Mouse (Mus musculus): ENCODE measurements at regions not wholly inside any gene's neighbourhood (a gene's known extent, or its start where the extent isn't known, plus 50 kb on each side); places are given as distances from the start of the nearest gene placed in this dataset.
"Not testable (repeated sequence)": the region's sequence is repeated elsewhere in the genome, so short reads cannot be mapped to it uniquely, and the experiment has no call there.

GRCm38 (mm10) chr8:118209301-118209700 lies 74.2 kb upstream of the Cdh13 start:
- not testable (repeated sequence) for DNase-seq (ENCODE audit: low read depth, low spot score)

GRCm38 (mm10) chr8:118190866-118191265 lies 92.7 kb upstream of the Cdh13 start:
- DNase-seq (ENCODE audit: low read depth, low spot score) = no peak

GRCm38 (mm10) chr8:118189226-118189625 lies 94.3 kb upstream of the Cdh13 start:
- no peak for DNase-seq (ENCODE audit: low read depth, low spot score)

GRCm38 (mm10) chr8:118169001-118169413 lies 114.5 kb upstream of the Cdh13 start:
- no peak for DNase-seq (ENCODE audit: low read depth, low spot score)

- DNase-seq (ENCODE audit: low read depth, low spot score) = no peak
Observed at GRCm38 (mm10) chr8:118162171-118162570, 121.4 kb upstream of the Cdh13 start.

GRCm38 (mm10) chr8:118147359-118148205 lies 136.0 kb upstream of the Cdh13 start:
- DNase-seq (ENCODE audit: low read depth, low spot score) = no peak

GRCm38 (mm10) chr8:118144546-118144945 lies 139.0 kb upstream of the Cdh13 start:
- DNase-seq (ENCODE audit: low read depth, low spot score) = no peak

- no peak for DNase-seq (ENCODE audit: low read depth, low spot score)
Observed at GRCm38 (mm10) chr8:118142311-118142710, 141.2 kb upstream of the Cdh13 start.

- no peak for DNase-seq (ENCODE audit: low read depth, low spot score)
Observed at GRCm38 (mm10) chr8:118139928-118140327, 143.6 kb upstream of the Cdh13 start.

GRCm38 (mm10) chr8:118137846-118138245 lies 145.7 kb upstream of the Cdh13 start:
- DNase-seq (ENCODE audit: low read depth, low spot score) = no peak

GRCm38 (mm10) chr8:118124993-118125392 lies 158.5 kb upstream of the Cdh13 start:
- DNase-seq (ENCODE audit: low read depth, low spot score) = no peak

GRCm38 (mm10) chr8:118114253-118114652 lies 169.3 kb upstream of the Cdh13 start:
- no peak for DNase-seq (ENCODE audit: low read depth, low spot score)

- DNase-seq (ENCODE audit: low read depth, low spot score) = no peak
Observed at GRCm38 (mm10) chr8:118104464-118105050, 179.0 kb upstream of the Cdh13 start.

GRCm38 (mm10) chr8:118101346-118101745 lies 182.2 kb upstream of the Cdh13 start:
- DNase-seq (ENCODE audit: low read depth, low spot score) = no peak

- DNase-seq (ENCODE audit: low read depth, low spot score) = peak; percentile 23
Observed at GRCm38 (mm10) chr8:118062736-118063135, 220.8 kb upstream of the Cdh13 start.

- no peak for DNase-seq (ENCODE audit: low read depth, low spot score)
Observed at GRCm38 (mm10) chr8:118056781-118057180, 226.8 kb upstream of the Cdh13 start.

GRCm38 (mm10) chr8:118055536-118055935 lies 228.0 kb upstream of the Cdh13 start:
- peak; percentile 8 for DNase-seq (ENCODE audit: low read depth, low spot score)

- no peak for DNase-seq (ENCODE audit: low read depth, low spot score)
Observed at GRCm38 (mm10) chr8:118050386-118050785, 233.1 kb upstream of the Cdh13 start.

- DNase-seq (ENCODE audit: low read depth, low spot score) = no peak
Observed at GRCm38 (mm10) chr8:118042253-118042860, 240.6 kb upstream of the Mphosph6 start.

GRCm38 (mm10) chr8:118041253-118041652 lies 239.5 kb upstream of the Mphosph6 start:
- no peak for DNase-seq (ENCODE audit: low read depth, low spot score)

GRCm38 (mm10) chr8:118037801-118038200 lies 236.1 kb upstream of the Mphosph6 start:
- DNase-seq (ENCODE audit: low read depth, low spot score) = no peak

GRCm38 (mm10) chr8:118034051-118034450 lies 232.3 kb upstream of the Mphosph6 start:
- DNase-seq (ENCODE audit: low read depth, low spot score) = no peak

GRCm38 (mm10) chr8:118031406-118031805 lies 229.7 kb upstream of the Mphosph6 start:
- DNase-seq (ENCODE audit: low read depth, low spot score) = no peak
